13 mouse cellular contexts compared by ENCODE assay signal in the genomic region with DNA sequence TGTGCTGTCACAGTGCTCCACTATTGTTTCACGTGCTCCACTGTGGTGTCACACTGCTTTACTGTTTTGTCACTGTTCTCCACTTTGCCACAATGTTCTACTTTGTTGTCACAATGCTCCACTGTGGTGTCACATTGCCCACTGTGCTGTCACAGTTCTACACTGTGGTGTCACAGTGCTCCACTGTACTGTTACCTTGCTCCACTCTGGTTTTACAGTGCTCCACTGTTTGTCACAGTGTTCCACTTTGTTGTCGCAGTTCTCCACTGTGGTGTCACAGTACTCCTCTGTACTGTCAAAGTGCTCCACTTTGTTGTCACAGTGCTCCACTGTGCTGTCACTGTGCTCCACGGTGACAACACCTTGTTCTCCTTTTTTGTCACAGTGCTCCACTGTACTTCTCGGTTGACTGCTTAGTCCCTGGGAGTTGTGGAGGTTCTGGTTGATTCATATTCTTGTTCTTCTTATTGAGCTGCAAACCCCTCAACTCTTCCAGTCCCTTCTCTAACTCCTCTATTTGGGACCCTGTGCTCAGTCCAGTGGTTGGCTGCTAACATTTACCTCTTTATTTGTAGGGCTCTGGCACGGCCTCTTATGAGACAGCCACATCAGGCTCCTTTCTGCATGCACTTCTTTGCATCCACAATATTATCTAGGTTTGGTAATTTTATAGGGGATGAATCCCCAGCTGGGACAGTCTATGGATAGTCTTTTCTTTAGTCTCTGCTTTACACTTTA.
DNase-seq lines count a peak whose midpoint lies in the region; ATAC-seq and TF ChIP-seq lines count a peak whose summit lies in the region.
"Had no signal": no experiment of that assay in that cellular context is flagged by ENCODE, and none has a peak within 500 bp of the region (broad histone marks: within the 10 kb centered on the region; RNA-seq: fewer than 3 reads in every experiment).

No protein-coding gene starts in this region.

- no peaks in the 10 kb centered on the region for H3K36me3 ChIP-seq in heart, embryonic 15.5 days
- H3K36me3 ChIP-seq in liver, embryonic 14.5 days (replicated peaks; ENCODE audit: control insufficient read depth, insufficient read depth, low read depth) = no peaks in the 10 kb centered on the region
- no peaks in the 10 kb centered on the region for H3K36me3 ChIP-seq in stomach, embryonic 15.5 days

- no peak for DNase-seq in heart, postnatal 4 days
- DNase-seq in ovary, postnatal 36 days (ENCODE audit: low spot score) = peak; percentile 3
- no peak for DNase-seq in ovary, adult 18-20 months (ENCODE audit: low spot score)
- no peak for DNase-seq in liver, embryonic 14.5 days (ENCODE audit: low read depth in 3 of 3, low spot score in 3 of 3)
- DNase-seq in thymus, adult 18-20 months = no peak
- DNase-seq in urinary bladder, adult 18-20 months (ENCODE audit: low spot score in 2 of 2) = no peak
- DNase-seq: gastrocnemius, postnatal 25 days; kidney, postnatal 10 days; left cerebral cortex, postnatal 4 days; thymus, postnatal 4 days had no signal

- TF ChIP-seq CTCF in liver, embryonic 14.5 days (IDR thresholded peaks at IDR 0.05; ENCODE audit: low read depth) = no peak

- H3K27me3 ChIP-seq in heart, embryonic 15.5 days = no peaks in the 10 kb centered on the region
- H3K27me3 ChIP-seq in liver, embryonic 14.5 days (ENCODE audit: control insufficient read depth, insufficient read depth, low read length) = no peaks in the 10 kb centered on the region
- H3K27me3 ChIP-seq in stomach, embryonic 15.5 days (replicated peaks) = no peaks in the 10 kb centered on the region

- no peak overlapping the region for H3K9ac ChIP-seq in heart, embryonic 15.5 days
- H3K9ac ChIP-seq in liver, embryonic 14.5 days (replicated peaks) = no peak overlapping the region
- no peak overlapping the region for H3K9ac ChIP-seq in stomach, embryonic 15.5 days

- ATAC-seq in heart, embryonic 15.5 days (replicated peaks; ENCODE audit: insufficient number of reproducible peaks, insufficient read depth, low FRiP score, low read depth) = peak; percentile 33; the same call in 1 of the 2 replicates
- ATAC-seq in liver, embryonic 14.5 days (ENCODE audit: insufficient read depth) = peak; percentile 22; the same call in 1 of the 2 replicates
- 0 out of 2 replicates have a peak, but pooled peaks have one; percentile 23 for ATAC-seq in stomach, embryonic 15.5 days (ENCODE audit: insufficient read depth, low FRiP score, low read depth)

- WGBS in heart, embryonic 15.5 days = 56% methylated on average over 5 of the region's 5 CpGs
- 47% methylated on average over 5 of the region's 5 CpGs for WGBS in liver, embryonic 14.5 days (ENCODE audit: insufficient replicate concordance)
- 61% methylated on average over 5 of the region's 5 CpGs for WGBS in stomach, embryonic 15.5 days

- H3K4me1 ChIP-seq in heart, embryonic 15.5 days (replicated peaks) = no peaks in the 10 kb centered on the region
- H3K4me1 ChIP-seq in liver, embryonic 14.5 days (replicated peaks; ENCODE audit: control insufficient read depth in 2 of 2, insufficient read depth in 2 of 2, low read length in 1 of 2) = no peaks in the 10 kb centered on the region
- no peaks in the 10 kb centered on the region for H3K4me1 ChIP-seq in stomach, embryonic 15.5 days

- H3K4me2 ChIP-seq in heart, embryonic 15.5 days = no peak overlapping the region
- no peak overlapping the region for H3K4me2 ChIP-seq in liver, embryonic 14.5 days (ENCODE audit: low read depth)
- H3K4me2 ChIP-seq in stomach, embryonic 15.5 days = no peak overlapping the region

- no peak for TF ChIP-seq EP300 in liver, embryonic 14.5 days (IDR thresholded peaks at IDR 0.05; ENCODE audit: low read depth)

- peaks cover 32% of the 10 kb centered on the region for H3K9me3 ChIP-seq in heart, embryonic 15.5 days (replicated peaks)
- peaks cover 2% of the 10 kb centered on the region for H3K9me3 ChIP-seq in liver, embryonic 14.5 days (ENCODE audit: control insufficient read depth, low read length)
- H3K9me3 ChIP-seq in stomach, embryonic 15.5 days = peaks cover 23% of the 10 kb centered on the region

- no peak overlapping the region for H3K27ac ChIP-seq in heart, embryonic 15.5 days
- no peak overlapping the region for H3K27ac ChIP-seq in liver, embryonic 14.5 days
- H3K27ac ChIP-seq in stomach, embryonic 15.5 days = no peak overlapping the region

- H3K4me3 ChIP-seq in heart, embryonic 15.5 days = no peak overlapping the region
- no peak overlapping the region for H3K4me3 ChIP-seq in liver, embryonic 14.5 days (ENCODE audit: insufficient read depth in 1 of 2, low read depth in 2 of 2, low read length in 2 of 2)
- no peak overlapping the region for H3K4me3 ChIP-seq in stomach, embryonic 15.5 days (replicated peaks)
- H3K4me3 ChIP-seq: myocyte had no signal
